Mouse (Mus musculus) brain, adult 10 weeks (tissue): ENCODE data around the gene Taar9. TPM values are rescaled to one million over a fixed set of nuclear protein-coding genes. Genes with fewer than 3 reads are reported as not detected.

Source experiments
- polyA plus RNA-seq: library from polyadenylated mRNA; stranded (reverse); fragments of 350-450 nt; fragmentation: Illumina TruSeq; extraction: RNeasy Lipid Tissue Mini Kit (QIAGEN cat#74804); gene quantifications from one replicate; pipeline ENCODE4 v1.2.3, GENCODE M21; 2015; ENCODE audit warnings: low read depth, low replicate concordance

Taar9 gene
- not detected for polyA plus RNA-seq

GRCm38 (mm10) chr10:24109434-24109833, at the start of gene Taar9:
Taar9 (minus strand) TSS chr10:24109534.

GRCm38 (mm10) chr10:24149135-24149781, 39.9 kb upstream of the Taar9 start, which contains the start of gene Stx7:
Stx7 (plus strand) TSS chr10:24149302.

GRCm38 (mm10) chr10:24101812-24102211, 7.5 kb downstream of the Taar9 start, which contains the start of gene Taar8c:
Taar8c (minus strand) TSS chr10:24101912.

GRCm38 (mm10) chr10:24092194-24092593, 17.1 kb downstream of the Taar9 start, which contains the start of gene Taar8b:
Taar8b (minus strand) TSS chr10:24092294.

GRCm38 (mm10) chr10:24076200-24076599, 33.1 kb downstream of the Taar9 start, which contains the start of gene Taar8a:
Taar8a (plus strand) TSS chr10:24076500.

Other genes starting within 250 kb of the Taar9 start
- gene Vnn1, start 214.8 kb downstream of the Taar9 start, polyA plus RNA-seq, result 0.24 TPM
- not detected for gene Taar1, start 189.2 kb downstream of the Taar9 start, polyA plus RNA-seq
- gene Taar2, start 171.0 kb downstream of the Taar9 start, polyA plus RNA-seq, result not detected
- not detected for gene Taar3, start 160.0 kb downstream of the Taar9 start, polyA plus RNA-seq
- gene Taar4, start 149.0 kb downstream of the Taar9 start, polyA plus RNA-seq, result not detected
- not detected for gene Taar5, start 138.8 kb downstream of the Taar9 start, polyA plus RNA-seq
- not detected for gene Taar6, start 123.9 kb downstream of the Taar9 start, polyA plus RNA-seq
- gene Taar7a, start 116.1 kb downstream of the Taar9 start, polyA plus RNA-seq, result not detected
- not detected for gene Taar7b, start 109.6 kb downstream of the Taar9 start, polyA plus RNA-seq
- gene Taar7d, start 82.3 kb downstream of the Taar9 start, polyA plus RNA-seq, result not detected
- gene Taar7e, start 71.9 kb downstream of the Taar9 start, polyA plus RNA-seq, result not detected
- not detected for gene Taar7f, start 60.0 kb downstream of the Taar9 start, polyA plus RNA-seq
- gene Taar8a, start 33.0 kb downstream of the Taar9 start, polyA plus RNA-seq, result not detected
- not detected for gene Taar8b, start 17.2 kb downstream of the Taar9 start, polyA plus RNA-seq
- gene Taar8c, start 7.6 kb downstream of the Taar9 start, polyA plus RNA-seq, result not detected
- 163 TPM for gene Stx7, start 39.8 kb upstream of the Taar9 start, polyA plus RNA-seq
- 5.5 TPM for gene Moxd1, start 114.0 kb upstream of the Taar9 start, polyA plus RNA-seq